Mouse (Mus musculus) embryo, embryonic 10 days (tissue): Measurements from ENCODE around the gene C1qtnf6.

Experiments used
- DNase-seq: peaks from one replicate; pipeline ENCODE4 v3.0.0-alpha.2; 2015; ENCODE audit warnings: low spot score

The C1qtnf6 gene

DNA sequence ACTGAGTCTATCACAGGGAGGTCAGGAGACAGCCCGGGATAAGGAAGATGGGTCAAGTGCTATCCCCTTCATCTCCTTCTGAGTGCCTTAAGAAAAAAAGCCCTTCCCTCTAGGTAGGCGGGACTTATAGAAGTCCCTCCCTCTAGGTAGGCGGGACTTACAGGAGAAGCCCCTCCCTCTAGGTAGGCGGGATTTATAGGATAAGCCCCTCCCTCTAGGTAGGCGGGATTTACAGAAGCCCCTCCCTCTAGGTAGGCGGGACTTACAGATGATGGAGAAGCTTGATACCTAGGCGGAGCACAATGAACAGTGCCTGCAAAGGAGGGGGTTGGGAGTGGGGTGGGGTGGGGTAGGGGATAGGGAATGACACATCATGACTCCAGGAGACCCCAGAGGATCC lies 51.1 kb downstream of the C1qtnf6 start:
- DNase-seq: no peak

DNA sequence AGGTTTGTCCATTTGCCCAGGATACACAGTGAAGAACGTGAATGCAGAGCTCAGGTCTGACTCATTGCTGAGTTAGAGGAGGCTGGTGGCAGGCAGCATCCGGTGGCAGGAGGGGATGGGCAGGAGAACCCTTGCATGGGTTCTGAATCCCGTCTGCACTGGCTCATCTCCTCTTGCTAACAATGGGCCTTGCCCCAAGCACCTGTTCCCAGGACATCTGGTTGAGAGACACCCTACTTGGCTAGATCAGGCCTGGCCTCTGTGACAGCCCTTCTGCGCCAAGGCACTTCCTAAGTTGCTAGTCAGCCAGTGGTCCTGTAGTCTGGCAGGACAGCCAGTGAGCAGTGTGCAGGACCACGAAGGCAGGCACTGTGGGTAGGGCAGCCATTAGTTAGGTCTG lies 51.7 kb downstream of the C1qtnf6 start:
- no peak for DNase-seq

DNA sequence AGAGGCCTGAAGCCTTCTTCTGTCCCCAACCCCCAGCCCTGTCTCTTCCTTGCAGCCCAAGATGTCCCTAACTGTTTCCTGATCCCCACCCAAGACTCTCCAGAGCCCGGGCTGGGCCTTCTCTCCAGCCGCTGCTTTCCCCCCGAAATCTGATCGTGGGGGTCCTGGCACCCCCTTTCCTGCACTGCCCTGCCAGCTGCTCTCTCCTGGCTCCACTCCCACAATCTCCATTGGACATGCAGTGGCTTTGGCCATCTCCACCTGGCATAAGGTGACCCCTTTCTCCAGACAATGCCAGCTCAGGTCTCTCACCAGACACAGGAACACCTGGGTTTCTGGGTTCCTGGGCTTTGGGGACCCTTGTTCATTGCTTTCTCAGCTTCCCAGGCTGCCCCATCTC lies 53.1 kb downstream of the C1qtnf6 start:
- no peak for DNase-seq

DNA sequence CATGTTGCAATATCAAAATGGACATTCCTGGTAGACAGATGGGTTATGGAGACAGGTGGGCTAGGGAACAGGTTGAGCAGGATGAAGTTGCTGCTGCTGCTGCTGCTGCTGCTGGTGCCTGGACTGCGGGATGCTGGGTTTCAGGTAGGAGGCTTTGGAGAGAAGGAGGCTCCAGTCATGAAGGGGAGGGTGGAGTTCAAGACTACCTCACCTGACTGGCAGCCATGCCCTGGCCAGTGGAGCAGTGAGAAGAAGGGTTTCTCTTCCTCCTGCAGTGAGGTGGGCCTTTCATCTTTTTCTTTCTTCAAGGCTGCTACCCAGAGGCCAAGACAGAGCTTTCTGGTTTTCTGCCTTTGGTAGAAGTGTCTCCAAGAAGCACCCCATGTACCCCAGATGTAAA lies 54.3 kb downstream of the C1qtnf6 start:
- no peak for DNase-seq

DNA sequence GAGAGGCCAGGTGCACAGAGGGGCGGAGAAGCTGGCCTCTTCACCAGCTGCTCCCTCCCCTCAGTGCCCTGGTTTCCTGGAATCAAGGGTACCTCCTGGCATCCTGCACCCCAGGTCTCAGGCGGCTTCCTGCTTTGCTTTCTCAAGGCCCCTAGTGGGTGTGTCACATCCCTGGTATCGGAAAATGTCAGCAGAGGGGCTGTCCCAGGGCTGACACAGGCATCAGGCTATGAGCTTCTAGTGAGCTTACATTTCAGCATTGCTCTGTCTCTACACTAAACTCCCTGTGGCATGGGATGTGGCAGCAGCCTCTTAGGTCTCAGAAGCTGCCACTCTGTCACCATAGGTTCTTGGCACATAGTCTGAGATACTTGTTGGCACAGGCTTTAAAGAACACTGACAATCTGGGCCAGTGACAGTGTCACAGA lies 55.6 kb downstream of the C1qtnf6 start:
- DNase-seq: no peak

DNA sequence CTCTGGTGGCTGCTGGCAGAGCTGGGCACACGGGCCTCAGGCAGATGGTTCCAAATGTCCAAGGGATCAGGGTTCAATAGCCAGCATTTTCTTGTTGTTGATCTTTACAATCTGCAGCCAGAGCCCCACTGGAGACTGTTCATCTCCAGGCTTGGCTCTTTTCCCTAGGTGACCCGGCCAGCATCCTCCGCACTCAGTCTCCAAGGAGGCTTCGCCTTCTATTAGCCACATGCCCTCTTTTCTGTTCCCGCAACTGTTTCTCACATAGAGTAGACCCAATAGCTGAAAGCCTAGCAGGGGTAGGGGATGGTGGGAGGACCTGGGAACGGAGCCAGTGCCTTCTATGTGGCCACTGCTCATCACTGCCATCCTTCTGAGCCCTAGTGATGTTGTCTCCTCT lies 57.8 kb downstream of the C1qtnf6 start:
- no peak for DNase-seq
